Comparison of ENCODE assay signal across 41 mouse cellular contexts in genomic region chr13:26769424-26769823, GRCm38 (mm10). TPM values are rescaled to one million over a fixed set of nuclear protein-coding genes. Genes with fewer than 3 reads are reported as not detected.
DNase-seq lines count a peak whose midpoint lies in the region; ATAC-seq and TF ChIP-seq lines count a peak whose summit lies in the region.
"Had no signal": no experiment of that assay in that cellular context is flagged by ENCODE, and none has a peak within 500 bp of the region (broad histone marks: within the 10 kb centered on the region; RNA-seq: fewer than 3 reads in every experiment).

No protein-coding gene starts in this region.

- H3K9ac ChIP-seq in hindbrain, postnatal 0 days (replicated peaks; ENCODE audit: low read length), result no peak overlapping the region
- H3K9ac ChIP-seq in ES-Bruce4 (ENCODE audit: low read depth, poor library complexity, severe bottlenecking), result no peak overlapping the region
- H3K9ac ChIP-seq: hindbrain, embryonic 12.5 days; limb, embryonic 12.5 days; liver, postnatal 0 days had no signal

- 95% methylated on average over 15 of the region's 15 CpGs for WGBS in hindbrain, embryonic 10.5 days
- WGBS in hindbrain, postnatal 0 days, result 93% methylated on average over 15 of the region's 15 CpGs

- no peak for ATAC-seq in hindbrain, postnatal 0 days
- ATAC-seq: CD4-positive, CD25-positive, alpha-beta regulatory T cell, adult 4 months; forebrain, embryonic 16.5 days; intestine, embryonic 16.5 days; liver, postnatal 0 days; midbrain, embryonic 16.5 days; Patski had no signal

- no peak for TF ChIP-seq CTCF in hindbrain, postnatal 0 days (IDR thresholded peaks at IDR 0.05; ENCODE audit: low read depth)
- no peak for TF ChIP-seq CTCF in ES-Bruce4 (IDR thresholded peaks at IDR 0.05; ENCODE audit: low read depth, low read length)

- TF ChIP-seq POLR2A in ES-Bruce4 (IDR thresholded peaks at IDR 0.05; ENCODE audit: insufficient read depth, low read length), result no peak

- no peak for DNase-seq in hindbrain, embryonic 10.5 days (ENCODE audit: low spot score)
- DNase-seq in hindbrain, postnatal 0 days (ENCODE audit: low spot score), result no peak
- peak; percentile 16 for DNase-seq in R1 (ENCODE audit: low read depth, low spot score)
- DNase-seq in testis, postnatal 10 days (ENCODE audit: low spot score), result peak; percentile 32
- no peak for DNase-seq in frontal cortex, postnatal 36 days (ENCODE audit: low spot score in 2 of 2)
- no peak for DNase-seq in left cerebral cortex, adult 8-10 months (ENCODE audit: low spot score in 2 of 2)
- DNase-seq: adrenal gland, postnatal 25 days; cerebellum, adult 2 months; cerebellum, postnatal 14 days; kidney, adult 8-10 months; kidney, postnatal 10 days; liver, postnatal 0 days; lung, postnatal 36 days; right cerebral cortex, adult 18-20 months; thymus, adult 2 months had no signal

- H3K27ac ChIP-seq in hindbrain, embryonic 10.5 days, result 0 out of 2 replicates have a peak overlapping the region, but pooled peaks have one; percentile 3
- H3K27ac ChIP-seq in hindbrain, postnatal 0 days, result no peak overlapping the region
- H3K27ac ChIP-seq in ES-Bruce4 (ENCODE audit: insufficient read depth, low read length), result no peak overlapping the region
- H3K27ac ChIP-seq: hindbrain, embryonic 12.5 days; limb, embryonic 12.5 days had no signal

- no peak for TF ChIP-seq EP300 in ES-Bruce4 (IDR thresholded peaks at IDR 0.05; ENCODE audit: insufficient read depth, low read depth, low read length)

- H3K36me3 ChIP-seq in hindbrain, embryonic 10.5 days, result no peaks in the 10 kb centered on the region
- no peaks in the 10 kb centered on the region for H3K36me3 ChIP-seq in hindbrain, postnatal 0 days (ENCODE audit: insufficient read depth, low read length)
- H3K36me3 ChIP-seq in ES-Bruce4 (ENCODE audit: control insufficient read depth, insufficient read depth, low read length, poor library complexity, severe bottlenecking), result no peaks in the 10 kb centered on the region
- H3K36me3 ChIP-seq: hindbrain, embryonic 12.5 days; limb, embryonic 12.5 days had no signal

- H3K4me1 ChIP-seq in hindbrain, embryonic 10.5 days (replicated peaks), result no peaks in the 10 kb centered on the region
- H3K4me1 ChIP-seq in hindbrain, postnatal 0 days (ENCODE audit: insufficient read depth, low read length), result no peaks in the 10 kb centered on the region
- H3K4me1 ChIP-seq in ES-Bruce4 (ENCODE audit: control insufficient read depth, insufficient read depth, low read length), result no peaks in the 10 kb centered on the region
- H3K4me1 ChIP-seq: hindbrain, embryonic 12.5 days; limb, embryonic 12.5 days had no signal

- H3K9me3 ChIP-seq in hindbrain, embryonic 10.5 days, result peaks cover 5% of the 10 kb centered on the region; the same call in 1 of the 2 replicates
- H3K9me3 ChIP-seq in hindbrain, postnatal 0 days (ENCODE audit: low read length), result no peaks in the 10 kb centered on the region
- H3K9me3 ChIP-seq in ES-Bruce4 (replicated peaks; ENCODE audit: control insufficient read depth, insufficient read depth, low read length, poor library complexity, severe bottlenecking), result no peaks in the 10 kb centered on the region
- H3K9me3 ChIP-seq: hindbrain, embryonic 12.5 days; limb, embryonic 12.5 days had no signal

- no peak overlapping the region for H3K4me2 ChIP-seq in hindbrain, postnatal 0 days (ENCODE audit: low read depth, low read length)
- H3K4me2 ChIP-seq: hindbrain, embryonic 12.5 days; limb, embryonic 12.5 days; liver, embryonic 11.5 days; midbrain, embryonic 11.5 days had no signal

- no peaks in the 10 kb centered on the region for H3K27me3 ChIP-seq in hindbrain, embryonic 10.5 days (ENCODE audit: insufficient read depth, poor library complexity, severe bottlenecking)
- no peaks in the 10 kb centered on the region for H3K27me3 ChIP-seq in hindbrain, postnatal 0 days (ENCODE audit: insufficient read depth, low read length)
- no peaks in the 10 kb centered on the region for H3K27me3 ChIP-seq in ES-Bruce4 (ENCODE audit: control insufficient read depth, insufficient read depth, low read length, poor library complexity, severe bottlenecking)
- H3K27me3 ChIP-seq: hindbrain, embryonic 12.5 days; limb, embryonic 12.5 days; Patski had no signal

- no peak overlapping the region for H3K4me3 ChIP-seq in hindbrain, embryonic 10.5 days
- no peak overlapping the region for H3K4me3 ChIP-seq in hindbrain, postnatal 0 days (ENCODE audit: low read length)
- peak overlapping the region; percentile 19; the same call in 1 of the 2 replicates for H3K4me3 ChIP-seq in ES-Bruce4 (ENCODE audit: low read depth, low read length)
- H3K4me3 ChIP-seq: hindbrain, embryonic 12.5 days; limb, embryonic 12.5 days had no signal

RNA-seq across cellular contexts. Expression of gene Hdgfl1, which starts 0.5 kb away (rescaled TPM):
- not detected in 2 replicates for polyA plus RNA-seq in hindbrain, embryonic 10.5 days (2016; fragmentation: Nextera tagmentation; extraction: Ambion mirVana)
- total RNA-seq in hindbrain, postnatal 0 days (2014; rRNA removed), result not detected in 2 replicates
- not detected in 2 replicates for polyA plus RNA-seq in hindbrain, postnatal 0 days (2015; fragmentation: Nextera tagmentation; extraction: Ambion mirVana)
- polyA plus RNA-seq in ES-Bruce4 (2011; ENCODE audit: insufficient read depth, insufficient read length, low read depth, missing spikeins), result 1.2 and 1.4 TPM in 2 replicates
- total RNA-seq in left cerebral cortex, adult 8-10 months (2022), result not detected
- total RNA-seq: adrenal gland, adult 18-20 months; adrenal gland, postnatal 25 days; gastrocnemius, adult 8-10 months; gastrocnemius, postnatal 4 days; heart, adult 8-10 months; heart, postnatal 25 days; left cerebral cortex, postnatal 14 days; megakaryocyte, adult 5-6 weeks; MEL had no signal
- polyA plus RNA-seq: CD4-positive, CD25-positive, alpha-beta regulatory T cell, adult 4 months; cerebellum, adult 2 months; cortical plate, adult 2 months; embryonic facial prominence, embryonic 11.5 days; forebrain, embryonic 16.5 days; heart, embryonic 14.5 days; hindbrain, embryonic 12.5 days; intestine, embryonic 16.5 days; large intestine, adult 2 months; limb, embryonic 12.5 days; liver, embryonic 11.5 days; liver, postnatal 0 days; lung, embryonic 16.5 days; midbrain, embryonic 11.5 days; midbrain, embryonic 16.5 days; neural tube, embryonic 11.5 days; Patski; stomach, embryonic 14.5 days; urinary bladder, adult 2 months had no signal

Comparison
In these comparisons a context has a peak if more than half of its experiments do, and no peak if none do; other contexts are left out.
1. DNase-seq: peak in R1 (single experiment) and testis, postnatal 10 days (single experiment); none in hindbrain, embryonic 10.5 days (single experiment), hindbrain, postnatal 0 days (single experiment), frontal cortex, postnatal 36 days (0 of 2) and left cerebral cortex, adult 8-10 months (0 of 2).